Mouse (Mus musculus): ENCODE data around the gene 1700113H08Rik. TPM values are rescaled to one million over a fixed set of nuclear protein-coding genes. Genes with fewer than 3 reads are reported as not detected.

Gene 1700113H08Rik
- polyA plus RNA-seq, 1 experiment from 2014 or later: not detected

- no peaks in the 10 kb centered on the region for H3K36me3 ChIP-seq (ENCODE audit: insufficient read depth, low read length)
- 87% methylated on average over 4 of the region's 4 CpGs for WGBS
- H3K4me2 ChIP-seq (replicated peaks; ENCODE audit: low read depth, low read length): no peak overlapping the region
- no peak overlapping the region for H3K9ac ChIP-seq (replicated peaks; ENCODE audit: low read depth)
- no peaks in the 10 kb centered on the region for H3K27me3 ChIP-seq (replicated peaks; ENCODE audit: insufficient read depth, low read length)
- H3K27ac ChIP-seq (ENCODE audit: low read length): no peak overlapping the region
- no peaks in the 10 kb centered on the region for H3K9me3 ChIP-seq (ENCODE audit: low read length)
- no peaks in the 10 kb centered on the region for H3K4me1 ChIP-seq (ENCODE audit: insufficient read depth, low read depth, low read length)
- H3K4me3 ChIP-seq (ENCODE audit: low read depth, low read length): no peak overlapping the region
- no peak for DNase-seq (ENCODE audit: low spot score)
- no peak for TF ChIP-seq EP300 (IDR thresholded peaks at IDR 0.05)
- TF ChIP-seq CTCF (IDR thresholded peaks at IDR 0.05): no peak
- no peak for ATAC-seq
Measured at GRCm38 (mm10) chr10:87211046-87211445, 153.2 kb downstream of the 1700113H08Rik start.

GRCm38 (mm10) chr10:87212854-87213253 lies 155.0 kb downstream of the 1700113H08Rik start:
- H3K36me3 ChIP-seq (ENCODE audit: insufficient read depth, low read length): no peaks in the 10 kb centered on the region
- H3K4me3 ChIP-seq (ENCODE audit: low read depth, low read length): no peak overlapping the region
- H3K4me1 ChIP-seq (ENCODE audit: insufficient read depth, low read depth, low read length): no peaks in the 10 kb centered on the region
- no peaks in the 10 kb centered on the region for H3K9me3 ChIP-seq (ENCODE audit: low read length)
- no peak for ATAC-seq
- H3K27ac ChIP-seq (ENCODE audit: low read length): no peak overlapping the region
- no peak for DNase-seq (ENCODE audit: low spot score)
- no peaks in the 10 kb centered on the region for H3K27me3 ChIP-seq (replicated peaks; ENCODE audit: insufficient read depth, low read length)
- no peak for TF ChIP-seq EP300 (IDR thresholded peaks at IDR 0.05)
- no peak for TF ChIP-seq CTCF (IDR thresholded peaks at IDR 0.05)
- no peak overlapping the region for H3K9ac ChIP-seq (replicated peaks; ENCODE audit: low read depth)
- no peak overlapping the region for H3K4me2 ChIP-seq (replicated peaks; ENCODE audit: low read depth, low read length)
- 33% methylated on average over 2 of the region's 2 CpGs for WGBS

GRCm38 (mm10) chr10:87230071-87230910 lies 172.4 kb downstream of the 1700113H08Rik start:
- DNase-seq (ENCODE audit: low spot score) (no peak), ATAC-seq (no peak)
- TF ChIP-seq EP300 (IDR thresholded peaks at IDR 0.05) (no peak), CTCF (IDR thresholded peaks at IDR 0.05) (no peak)
- no peak overlapping the region for H3K9ac ChIP-seq (replicated peaks; ENCODE audit: low read depth)
- H3K27me3 ChIP-seq (replicated peaks; ENCODE audit: insufficient read depth, low read length): no peaks in the 10 kb centered on the region
- H3K36me3 ChIP-seq (ENCODE audit: insufficient read depth, low read length): no peaks in the 10 kb centered on the region
- no peaks in the 10 kb centered on the region for H3K4me1 ChIP-seq (ENCODE audit: insufficient read depth, low read depth, low read length)
- no peak overlapping the region for H3K4me2 ChIP-seq (replicated peaks; ENCODE audit: low read depth, low read length)
- H3K9me3 ChIP-seq (ENCODE audit: low read length): no peaks in the 10 kb centered on the region
- 60% methylated on average over 31 of the region's 31 CpGs for WGBS
- H3K27ac ChIP-seq (ENCODE audit: low read length): no peak overlapping the region
- no peak overlapping the region for H3K4me3 ChIP-seq (ENCODE audit: low read depth, low read length)

- no peak overlapping the region for H3K4me3 ChIP-seq (ENCODE audit: low read depth, low read length)
- TF ChIP-seq CTCF (IDR thresholded peaks at IDR 0.05) (no peak), EP300 (IDR thresholded peaks at IDR 0.05) (no peak)
Measured at GRCm38 (mm10) chr10:87239332-87240008, 181.6 kb downstream of the 1700113H08Rik start.

GRCm38 (mm10) chr10:87271724-87272123 lies 213.9 kb downstream of the 1700113H08Rik start:
- no peaks in the 10 kb centered on the region for H3K9me3 ChIP-seq (ENCODE audit: low read length)
- no peak overlapping the region for H3K4me2 ChIP-seq (replicated peaks; ENCODE audit: low read depth, low read length)
- DNase-seq (ENCODE audit: low spot score) (no peak), ATAC-seq (no peak)
- 44% methylated on average over 3 of the region's 3 CpGs for WGBS
- no peak overlapping the region for H3K9ac ChIP-seq (replicated peaks; ENCODE audit: low read depth)
- TF ChIP-seq CTCF (IDR thresholded peaks at IDR 0.05) (no peak), EP300 (IDR thresholded peaks at IDR 0.05) (no peak)
- H3K27me3 ChIP-seq (replicated peaks; ENCODE audit: insufficient read depth, low read length): no peaks in the 10 kb centered on the region
- no peak overlapping the region for H3K27ac ChIP-seq (ENCODE audit: low read length)
- H3K4me3 ChIP-seq (ENCODE audit: low read depth, low read length): no peak overlapping the region
- H3K4me1 ChIP-seq (ENCODE audit: insufficient read depth, low read depth, low read length): no peaks in the 10 kb centered on the region
- H3K36me3 ChIP-seq (ENCODE audit: insufficient read depth, low read length): no peaks in the 10 kb centered on the region

More at GRCm38 (mm10) chr10:87239332-87240008, 181.6 kb downstream of the 1700113H08Rik start:
- no peaks in the 10 kb centered on the region for H3K36me3 ChIP-seq (ENCODE audit: insufficient read depth, low read length)
- H3K9me3 ChIP-seq (ENCODE audit: low read length): no peaks in the 10 kb centered on the region
- ATAC-seq (no peak), DNase-seq (ENCODE audit: low spot score) (no peak)
- no peaks in the 10 kb centered on the region for H3K27me3 ChIP-seq (replicated peaks; ENCODE audit: insufficient read depth, low read length)
- H3K9ac ChIP-seq (replicated peaks; ENCODE audit: low read depth): no peak overlapping the region
- H3K4me1 ChIP-seq (ENCODE audit: insufficient read depth, low read depth, low read length): no peaks in the 10 kb centered on the region
- H3K4me2 ChIP-seq (replicated peaks; ENCODE audit: low read depth, low read length): no peak overlapping the region
- no peak overlapping the region for H3K27ac ChIP-seq (ENCODE audit: low read length)
- 73% methylated on average over 9 of the region's 9 CpGs for WGBS

- WGBS: 46% methylated on average over 8 of the region's 8 CpGs
- H3K9me3 ChIP-seq (ENCODE audit: low read length): no peaks in the 10 kb centered on the region
- no peaks in the 10 kb centered on the region for H3K4me1 ChIP-seq (ENCODE audit: insufficient read depth, low read depth, low read length)
- no peak overlapping the region for H3K4me2 ChIP-seq (replicated peaks; ENCODE audit: low read depth, low read length)
- DNase-seq (ENCODE audit: low spot score) (peak; percentile 9), ATAC-seq (no peak)
- TF ChIP-seq EP300 (IDR thresholded peaks at IDR 0.05) (no peak), CTCF (IDR thresholded peaks at IDR 0.05) (no peak)
- H3K9ac ChIP-seq (replicated peaks; ENCODE audit: low read depth): no peak overlapping the region
- no peaks in the 10 kb centered on the region for H3K36me3 ChIP-seq (ENCODE audit: insufficient read depth, low read length)
- H3K27ac ChIP-seq (ENCODE audit: low read length): no peak overlapping the region
- no peaks in the 10 kb centered on the region for H3K27me3 ChIP-seq (replicated peaks; ENCODE audit: insufficient read depth, low read length)
- H3K4me3 ChIP-seq (ENCODE audit: low read depth, low read length): no peak overlapping the region
Measured at GRCm38 (mm10) chr10:87272133-87272622, 214.3 kb downstream of the 1700113H08Rik start.

Measured in lung, postnatal 0 days (tissue).